Mouse (Mus musculus) left cerebral cortex, adult 2 months (tissue): ENCODE measurements around the gene Serpina9. TPM values are rescaled to one million over a fixed set of nuclear protein-coding genes. Genes with fewer than 3 reads are reported as not detected.
"Not testable (repeated sequence)": the region's sequence is repeated elsewhere in the genome, so short reads cannot be mapped to it uniquely, and the experiment has no call there.

Experiments used
- DNase-seq, 2 experiments: peaks; one replicate each; pipeline ENCODE4 v3.0.0; 2021 to 2022; ENCODE audit warnings: low spot score in 2 of 2, mixed read lengths in 1 of 2; ENCODE audit errors: extremely low spot score in 1 of 2
- H3K27ac ChIP-seq: fragments of 200-600 bp; 2 replicates; pipeline ENCODE4 v1.8.1; 2022
- H3K4me3 ChIP-seq: fragments of 200-600 bp; 2 replicates; pipeline ENCODE4 v1.8.1; 2022
- CTCF ChIP-seq: fragments of 200-600 bp; IDR thresholded peaks from 2 replicates; pipeline ENCODE4 v1.8.1; 2022; ENCODE audit warnings: antibody characterized with exemption, mild to moderate bottlenecking, moderate library complexity
- intact Hi-C: fragments of 180-260 bp; cut with DNase I; formaldehyde crosslinking; loops from one replicate; pipeline ENCODE4 v1.15.1; 2025
- total RNA-seq, 2 experiments: library from RNA; stranded (reverse); gene quantifications; 2 replicates each; pipeline ENCODE4 v1.2.3; 2021

Gene Serpina9
- total RNA-seq, 2 experiments from 2014 or later, result 1.0 to 3.7 TPM

DNA sequence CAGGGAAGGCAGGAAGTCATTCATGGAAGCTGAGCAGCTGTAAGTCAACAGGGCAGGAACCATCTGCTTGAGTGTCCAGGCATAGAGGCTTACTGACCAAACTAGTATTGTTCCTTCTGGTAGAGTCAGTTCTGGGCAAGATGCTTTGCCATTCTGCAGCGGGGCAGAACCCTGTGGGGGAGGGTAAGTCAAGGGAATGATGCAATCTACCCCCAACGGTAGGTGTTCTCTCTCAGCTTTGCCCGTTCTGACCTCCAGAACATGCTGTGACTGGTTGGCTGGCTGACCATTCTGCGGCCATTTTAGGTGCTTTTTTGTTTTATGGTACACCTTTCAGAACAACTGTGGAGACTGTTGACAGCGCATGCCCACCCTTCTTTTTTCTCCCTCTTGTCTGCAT, 51.2 kb downstream of the Serpina9 start:
- Histone ChIP-seq H3K4me3 (no peak overlapping the region), H3K27ac (no peak overlapping the region)
- TF ChIP-seq CTCF, result no peak
- intact Hi-C loops, result no loop called here
- no peak for DNase-seq

GRCm38 (mm10) chr12:103961716-103962115, 51.8 kb downstream of the Serpina9 start:
- DNase-seq, result no peak
- Histone ChIP-seq H3K4me3 (no peak overlapping the region), H3K27ac (no peak overlapping the region)
- intact Hi-C loops, result no loop called here
- no peak for TF ChIP-seq CTCF

DNA sequence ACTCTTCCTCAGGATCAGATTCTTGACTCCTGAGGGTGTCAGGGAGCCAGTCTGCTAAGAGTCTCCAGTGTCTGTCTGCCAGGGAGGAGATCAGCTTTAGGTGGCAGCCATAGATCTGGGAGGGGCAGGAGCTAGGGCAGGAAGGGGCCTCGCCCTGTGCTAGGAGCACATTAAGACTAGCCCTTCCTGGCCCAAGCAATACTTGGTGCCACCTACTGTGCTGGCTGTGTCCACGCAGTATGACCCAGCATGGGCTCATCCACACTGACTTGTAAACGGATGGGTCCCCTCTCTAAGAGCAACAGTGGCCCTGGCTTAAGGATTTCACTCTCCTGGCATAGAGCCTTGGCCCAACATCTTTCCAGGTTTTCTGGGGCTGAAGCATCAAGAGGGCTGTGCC, 54.8 kb downstream of the Serpina9 start, which contains the start of gene Serpina1e:
Serpina1e (minus strand) TSS at position 178 of the 400 bp plus-strand sequence.
- intact Hi-C loops, result no loop called here
- H3K27ac ChIP-seq, result no peak within 1 kb of the TSS
- H3K4me3 ChIP-seq, result no peak within 1 kb of the TSS
- TF ChIP-seq CTCF, result no peak
- no peak for DNase-seq

- DNase-seq, H3K27ac ChIP-seq, intact Hi-C loops, H3K4me3 ChIP-seq: not testable (repeated sequence)
Measured at GRCm38 (mm10) chr12:103956555-103956954, 57.0 kb downstream of the Serpina9 start.

DNA sequence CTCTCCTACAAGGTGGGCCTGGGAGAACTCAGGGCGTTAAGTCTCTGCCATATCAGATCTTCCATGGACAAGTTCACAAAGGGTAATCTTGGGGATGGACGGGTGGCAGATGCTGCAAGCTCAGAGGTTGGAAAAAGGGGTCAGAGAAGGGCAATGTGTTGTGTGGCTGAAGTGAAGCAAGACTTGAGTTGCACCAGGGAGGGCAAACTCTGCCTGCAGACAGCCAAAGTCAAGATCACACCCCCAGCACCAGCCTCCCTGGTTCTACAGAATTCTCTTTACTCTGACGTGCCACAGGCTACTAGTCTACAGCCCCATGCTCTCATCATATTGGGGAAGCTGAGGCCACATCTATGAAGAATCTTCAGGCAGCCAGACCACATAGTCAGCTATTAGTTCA, 60.6 kb downstream of the Serpina9 start:
- H3K4me3 ChIP-seq, intact Hi-C loops, H3K27ac ChIP-seq, DNase-seq: not testable (repeated sequence)

DNA sequence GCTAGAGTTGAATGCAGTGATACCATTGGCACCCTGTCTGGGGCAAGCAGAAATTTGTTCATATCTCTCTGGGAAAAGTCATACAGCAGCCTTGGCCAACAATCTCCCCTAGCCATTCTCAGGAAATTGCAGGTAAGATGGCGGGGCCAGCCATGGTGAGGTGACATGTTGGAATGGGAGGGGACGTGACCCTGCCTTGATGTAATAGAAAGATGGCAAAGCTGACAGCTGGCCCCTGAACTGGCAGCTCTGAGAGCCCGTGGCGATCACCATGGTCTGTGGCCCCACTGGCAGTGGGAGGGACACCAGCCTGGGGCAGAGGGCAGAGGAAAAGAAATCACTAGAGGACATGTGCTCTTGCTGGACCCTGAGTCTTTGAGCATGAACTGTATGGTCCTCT, 67.3 kb downstream of the Serpina9 start:
- TF ChIP-seq CTCF, result no peak
- Histone ChIP-seq H3K4me3 (no peak overlapping the region), H3K27ac (no peak overlapping the region)
- intact Hi-C loops, result no loop called here
- DNase-seq, result no peak

Other genes starting within 250 kb of the Serpina9 start
- not detected for gene Serpina1d, start 240.2 kb downstream of the Serpina9 start, total RNA-seq
- not detected for gene Serpina1b, start 183.4 kb downstream of the Serpina9 start, total RNA-seq
- not detected for gene Serpina1a, start 150.2 kb downstream of the Serpina9 start, total RNA-seq
- gene Serpina1c, start 108.9 kb downstream of the Serpina9 start, total RNA-seq, result not detected
- not detected for gene Serpina1e, start 54.8 kb downstream of the Serpina9 start, total RNA-seq
- gene Serpina11, start 23.8 kb downstream of the Serpina9 start, total RNA-seq, result not detected
- gene Serpina12, start 30.7 kb upstream of the Serpina9 start, total RNA-seq, result not detected
- gene Serpina5, start 87.4 kb upstream of the Serpina9 start, total RNA-seq, result not detected
- gene Serpina3a, start 99.0 kb upstream of the Serpina9 start, total RNA-seq, result not detected
- gene Serpina3b, start 114.2 kb upstream of the Serpina9 start, total RNA-seq, result not detected
- not detected for gene Serpina3c, start 140.1 kb upstream of the Serpina9 start, total RNA-seq
- gene Serpina3f, start 200.8 kb upstream of the Serpina9 start, total RNA-seq, result not detected
- not detected for gene Serpina3g, start 222.5 kb upstream of the Serpina9 start, total RNA-seq
- gene Serpina3i, start 249.4 kb upstream of the Serpina9 start, total RNA-seq, result under 1 TPM in 1 of 2 experiments, not detected in 1; 0.19 TPM